Mouse (Mus musculus) gastrocnemius, postnatal 25 days (tissue): ENCODE results near the gene Nfkb1. TPM values are rescaled to one million over a fixed set of nuclear protein-coding genes. Genes with fewer than 3 reads are reported as not detected.

Experiments used
- DNase-seq: peaks from one replicate; pipeline ENCODE4 v3.0.0; 2022
- total RNA-seq, 2 experiments: library from RNA; stranded (reverse); gene quantifications; 1 replicate in 1 of 2; 2 replicates in 1 of 2; pipeline ENCODE4 v1.2.3; 2021

The Nfkb1 gene
- total RNA-seq, 2 experiments from 2014 or later = 18.2 to 18.8 TPM

- DNase-seq = no peak
These were observed 11.3 kb upstream of the Nfkb1 start for GRCm38 (mm10) chr3:135702658-135703057.

- DNase-seq = no peak
These were observed 8.3 kb upstream of the Nfkb1 start for GRCm38 (mm10) chr3:135699523-135700264.

GRCm38 (mm10) chr3:135698466-135698975 lies 7.2 kb upstream of the Nfkb1 start:
- DNase-seq = no peak

- no peak for DNase-seq
These were observed 4.9 kb upstream of the Nfkb1 start for GRCm38 (mm10) chr3:135696262-135696661.

GRCm38 (mm10) chr3:135692999-135693398 lies 1.7 kb upstream of the Nfkb1 start:
- DNase-seq = no peak

GRCm38 (mm10) chr3:135690568-135691190 lies 668 bp downstream of the Nfkb1 start:
- peak; percentile 53 for DNase-seq

GRCm38 (mm10) chr3:135689773-135690567 lies 1.4 kb downstream of the Nfkb1 start:
- DNase-seq = no peak

- no peak for DNase-seq
These were observed 2.2 kb downstream of the Nfkb1 start for GRCm38 (mm10) chr3:135688970-135689772.

- DNase-seq = no peak
These were observed 3.4 kb downstream of the Nfkb1 start for GRCm38 (mm10) chr3:135687965-135688364.

GRCm38 (mm10) chr3:135686419-135686818 lies 4.9 kb downstream of the Nfkb1 start:
- no peak for DNase-seq

GRCm38 (mm10) chr3:135683275-135683674 lies 8.1 kb downstream of the Nfkb1 start:
- DNase-seq = no peak

- DNase-seq = no peak
These were observed 9.1 kb downstream of the Nfkb1 start for GRCm38 (mm10) chr3:135682240-135682639.

- no peak for DNase-seq
These were observed 10.0 kb downstream of the Nfkb1 start for GRCm38 (mm10) chr3:135681272-135681783.

GRCm38 (mm10) chr3:135680213-135680843 lies 11.0 kb downstream of the Nfkb1 start:
- DNase-seq = no peak

- DNase-seq = no peak
These were observed 14.3 kb downstream of the Nfkb1 start for GRCm38 (mm10) chr3:135677064-135677463.

- no peak for DNase-seq
These were observed 15.0 kb downstream of the Nfkb1 start for GRCm38 (mm10) chr3:135676364-135676763.

- no peak for DNase-seq
These were observed 15.9 kb downstream of the Nfkb1 start for GRCm38 (mm10) chr3:135675480-135675879.

GRCm38 (mm10) chr3:135674716-135675392 lies 16.5 kb downstream of the Nfkb1 start:
- DNase-seq = peak; percentile 18

GRCm38 (mm10) chr3:135673695-135674094 lies 17.7 kb downstream of the Nfkb1 start:
- DNase-seq = no peak

- DNase-seq = no peak
These were observed 18.3 kb downstream of the Nfkb1 start for GRCm38 (mm10) chr3:135673041-135673440.

GRCm38 (mm10) chr3:135672135-135672534 lies 19.2 kb downstream of the Nfkb1 start:
- DNase-seq = no peak
